Mouse (Mus musculus) ES-Bruce4 (cell line): ENCODE measurements around the gene Pnlip.

Experiments used
- CTCF ChIP-seq: IDR thresholded peaks from one replicate; pipeline ENCODE4 v1.8.1; 2011; ENCODE audit warnings: low read depth, low read length
- EP300 ChIP-seq: IDR thresholded peaks from 2 replicates; pipeline ENCODE4 v1.6.1; 2011; ENCODE audit warnings: low read depth, low read length; ENCODE audit not compliant: insufficient read depth

- TF ChIP-seq CTCF (no peak), EP300 (no peak)
Measured at GRCm38 (mm10) chr19:58728445-58729031, 76.2 kb downstream of the Pnlip start, which contains the start of gene Pnliprp1.
